Mouse (Mus musculus) cerebellum, postnatal 36 days (tissue): ENCODE data around the gene Olfr745.

Experiments
- DNase-seq, 2 experiments: peaks; one replicate each; pipeline ENCODE4 v3.0.0; 2021 to 2022; ENCODE audit warnings: mixed read lengths in 2 of 2

Gene Olfr745

DNA sequence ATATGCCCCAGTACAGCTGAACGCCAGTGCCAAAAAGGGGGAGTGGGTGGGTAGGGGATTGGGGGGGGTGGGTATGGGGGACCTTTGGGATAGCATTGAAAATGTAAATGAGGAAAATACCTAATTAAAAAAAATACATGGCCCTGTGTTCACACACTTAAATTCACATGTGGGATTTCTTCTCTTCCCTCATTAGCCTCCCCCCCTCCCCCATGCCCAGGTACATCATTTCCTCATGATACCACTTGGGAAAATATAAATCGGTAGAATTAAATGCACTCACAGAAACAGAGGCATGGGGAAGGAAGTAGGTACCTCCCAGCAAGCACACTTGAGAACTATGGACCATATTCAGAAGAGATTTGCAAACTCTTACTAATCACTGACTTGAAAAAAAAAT is at the start of gene Olfr745:
Olfr745 (plus strand) TSS at position 301 of the 400 bp plus-strand sequence.
- DNase-seq: no peak

DNA sequence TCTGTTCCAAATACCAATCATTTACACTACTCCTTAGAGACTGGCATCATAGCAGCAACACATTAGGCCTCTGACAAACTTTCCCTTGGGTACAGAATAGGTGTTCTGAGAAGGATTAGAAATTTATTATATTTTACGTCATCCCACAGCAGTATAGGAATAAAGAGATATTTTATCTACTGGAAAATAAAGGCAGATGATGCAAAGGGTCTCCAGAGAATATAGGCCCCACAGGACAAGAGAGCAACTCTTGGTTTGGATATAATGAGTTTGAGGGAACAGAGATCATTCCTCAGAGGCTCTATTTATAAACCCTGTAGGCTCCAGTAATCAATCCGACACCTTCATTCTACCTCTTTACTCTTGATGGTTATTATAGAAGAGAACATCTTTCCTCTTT is 24.6 kb upstream of the Olfr745 start, which contains the start of gene Olfr744:
Olfr744 (plus strand) TSS at position 301 of the 400 bp plus-strand sequence.
- no peak for DNase-seq

- DNase-seq: no peak
These were observed 7.6 kb downstream of the Olfr745 start, which contains the start of gene Olfr746 for GRCm38 (mm10) chr14:50646783-50647182. Olfr746 (plus strand) TSS chr14:50647083.

DNA sequence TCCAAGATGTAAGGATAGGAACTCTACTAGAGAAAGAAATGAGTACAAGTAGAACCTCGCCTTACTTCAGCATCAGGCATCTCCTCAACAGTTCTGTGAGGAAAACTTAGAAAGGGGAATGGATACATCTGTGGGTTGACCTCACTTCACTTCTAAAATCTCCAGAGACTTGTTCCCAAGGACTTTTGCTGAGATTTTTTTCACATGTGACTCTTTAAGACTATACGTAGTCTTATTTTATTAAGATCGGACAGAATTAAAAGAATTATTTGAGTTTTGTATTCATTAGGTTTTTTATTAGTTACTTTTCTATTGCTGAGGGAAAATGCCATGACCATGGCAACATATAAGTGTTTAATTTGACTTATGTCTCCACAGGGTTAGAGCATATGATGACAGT is 53.9 kb downstream of the Olfr745 start, which contains the start of gene Olfr747:
Olfr747 (minus strand) TSS at position 101 of the 400 bp plus-strand sequence.
- no peak for DNase-seq
